Mouse (Mus musculus) ES-Bruce4 (cell line): Measurements from ENCODE around the gene March6. TPM values are rescaled to one million over a fixed set of nuclear protein-coding genes. Genes with fewer than 3 reads are reported as not detected.

ENCODE experiments used
- H3K27ac ChIP-seq: 2 replicates; pipeline ENCODE4 v1.5.1; 2012; ENCODE audit warnings: low read length, inconsistent platforms; ENCODE audit not compliant: insufficient read depth
- H3K27me3 ChIP-seq: 2 replicates; pipeline ENCODE4 v1.6.1; 2012; ENCODE audit warnings: mild to moderate bottlenecking, low read length, inconsistent platforms; ENCODE audit not compliant: control insufficient read depth, poor library complexity, insufficient read depth, severe bottlenecking
- H3K36me3 ChIP-seq: 2 replicates; pipeline ENCODE4 v1.6.1; 2012; ENCODE audit warnings: inconsistent platforms, mild to moderate bottlenecking, low read length, moderate library complexity; ENCODE audit not compliant: control insufficient read depth, poor library complexity, insufficient read depth, severe bottlenecking
- H3K4me1 ChIP-seq: one replicate; pipeline ENCODE4 v1.8.1; 2011; ENCODE audit warnings: low read length; ENCODE audit not compliant: control insufficient read depth, insufficient read depth
- H3K4me3 ChIP-seq: 2 replicates; pipeline ENCODE4 v1.5.1; 2011; ENCODE audit warnings: low read depth, mild to moderate bottlenecking, low read length
- H3K9ac ChIP-seq: 2 replicates; pipeline ENCODE4 v1.6.1; 2012; ENCODE audit warnings: low read depth, mild to moderate bottlenecking, inconsistent platforms; ENCODE audit not compliant: poor library complexity, severe bottlenecking
- H3K9me3 ChIP-seq: replicated peaks from 2 replicates; pipeline ENCODE4 v1.6.1; 2012; ENCODE audit warnings: mild to moderate bottlenecking, low read length, inconsistent platforms; ENCODE audit not compliant: control insufficient read depth, poor library complexity, insufficient read depth, severe bottlenecking
- CTCF ChIP-seq: IDR thresholded peaks from one replicate; pipeline ENCODE4 v1.8.1; 2011; ENCODE audit warnings: low read depth, low read length
- EP300 ChIP-seq: IDR thresholded peaks from 2 replicates; pipeline ENCODE4 v1.6.1; 2011; ENCODE audit warnings: low read depth, low read length; ENCODE audit not compliant: insufficient read depth
- POLR2A ChIP-seq: IDR thresholded peaks from one replicate; pipeline ENCODE4 v1.8.1; 2011; ENCODE audit warnings: low read length; ENCODE audit not compliant: insufficient read depth
- polyA plus RNA-seq: library from polyadenylated mRNA; stranded (reverse); fragments of >200 nt; gene quantifications from 2 replicates; pipeline ENCODE4 v1.2.4, GENCODE M21; 2011; ENCODE audit warnings: low read depth; ENCODE audit not compliant: missing spikeins, insufficient read depth, insufficient read length

The March6 gene
- polyA plus RNA-seq, 1 experiment = 54.0 TPM

- Histone ChIP-seq H3K9ac (peak overlapping the region; percentile 98; the same call in 1 of the 2 replicates), H3K27ac (no peak overlapping the region), H3K4me1 (no peaks in the 10 kb centered on the region), H3K36me3 (no peaks in the 10 kb centered on the region), H3K27me3 (no peaks in the 10 kb centered on the region), H3K9me3 (no peaks in the 10 kb centered on the region), H3K4me3 (no peak overlapping the region)
- no peak for TF ChIP-seq EP300
- TF ChIP-seq POLR2A = no peak
- TF ChIP-seq CTCF = no peak
These were observed 1.8 kb downstream of the March6 start for GRCm38 (mm10) chr15:31529103-31529502.

GRCm38 (mm10) chr15:31528477-31528876, 2.4 kb downstream of the March6 start:
- no peak overlapping the region for H3K4me3 ChIP-seq
- no peaks in the 10 kb centered on the region for H3K27me3 ChIP-seq
- no peaks in the 10 kb centered on the region for H3K4me1 ChIP-seq
- no peak for TF ChIP-seq EP300
- TF ChIP-seq CTCF = no peak
- TF ChIP-seq POLR2A = no peak
- H3K27ac ChIP-seq = no peak overlapping the region
- H3K9ac ChIP-seq = no peak overlapping the region
- H3K36me3 ChIP-seq = no peaks in the 10 kb centered on the region
- H3K9me3 ChIP-seq = no peaks in the 10 kb centered on the region

- Histone ChIP-seq H3K27me3 (no peaks in the 10 kb centered on the region), H3K4me3 (no peak overlapping the region), H3K36me3 (no peaks in the 10 kb centered on the region), H3K9me3 (no peaks in the 10 kb centered on the region), H3K9ac (no peak overlapping the region), H3K27ac (no peak overlapping the region), H3K4me1 (no peaks in the 10 kb centered on the region)
- TF ChIP-seq POLR2A (no peak), CTCF (no peak), EP300 (no peak)
These were observed 4.4 kb downstream of the March6 start for GRCm38 (mm10) chr15:31526463-31526862.

- TF ChIP-seq EP300 (no peak), POLR2A (no peak), CTCF (no peak)
- H3K9ac ChIP-seq = no peak overlapping the region
- no peak overlapping the region for H3K27ac ChIP-seq
- H3K4me1 ChIP-seq = no peaks in the 10 kb centered on the region
- no peaks in the 10 kb centered on the region for H3K27me3 ChIP-seq
- H3K4me3 ChIP-seq = no peak overlapping the region
- no peaks in the 10 kb centered on the region for H3K36me3 ChIP-seq
- H3K9me3 ChIP-seq = no peaks in the 10 kb centered on the region
These were observed 11.9 kb downstream of the March6 start for GRCm38 (mm10) chr15:31519000-31519399.

GRCm38 (mm10) chr15:31518371-31518770, 12.5 kb downstream of the March6 start:
- no peaks in the 10 kb centered on the region for H3K4me1 ChIP-seq
- no peaks in the 10 kb centered on the region for H3K9me3 ChIP-seq
- no peak for TF ChIP-seq EP300
- TF ChIP-seq POLR2A = no peak
- TF ChIP-seq CTCF = no peak
- H3K9ac ChIP-seq = no peak overlapping the region
- no peak overlapping the region for H3K4me3 ChIP-seq
- no peaks in the 10 kb centered on the region for H3K27me3 ChIP-seq
- no peak overlapping the region for H3K27ac ChIP-seq
- no peaks in the 10 kb centered on the region for H3K36me3 ChIP-seq

GRCm38 (mm10) chr15:31517186-31517585, 13.7 kb downstream of the March6 start:
- Histone ChIP-seq H3K4me3 (no peak overlapping the region), H3K4me1 (no peaks in the 10 kb centered on the region), H3K9me3 (no peaks in the 10 kb centered on the region), H3K36me3 (no peaks in the 10 kb centered on the region), H3K9ac (no peak overlapping the region), H3K27me3 (no peaks in the 10 kb centered on the region), H3K27ac (no peak overlapping the region)
- no peak for TF ChIP-seq CTCF
- TF ChIP-seq EP300 = no peak
- TF ChIP-seq POLR2A = no peak

GRCm38 (mm10) chr15:31511795-31512194, 19.1 kb downstream of the March6 start:
- no peak for TF ChIP-seq POLR2A
- TF ChIP-seq EP300 = no peak
- no peak for TF ChIP-seq CTCF
- no peaks in the 10 kb centered on the region for H3K9me3 ChIP-seq
- no peak overlapping the region for H3K9ac ChIP-seq
- H3K27me3 ChIP-seq = no peaks in the 10 kb centered on the region
- no peak overlapping the region for H3K4me3 ChIP-seq
- no peak overlapping the region for H3K27ac ChIP-seq
- no peaks in the 10 kb centered on the region for H3K36me3 ChIP-seq
- no peaks in the 10 kb centered on the region for H3K4me1 ChIP-seq
